Mouse (Mus musculus) ovary, postnatal 10 days (tissue): ENCODE results near the gene Prpf38b.
"Not testable (repeated sequence)": the region's sequence is repeated elsewhere in the genome, so short reads cannot be mapped to it uniquely, and the experiment has no call there.

Experiments
- DNase-seq: peaks from one replicate; pipeline ENCODE4 v3.0.0; 2022; ENCODE audit warnings: low spot score

Gene Prpf38b

DNA sequence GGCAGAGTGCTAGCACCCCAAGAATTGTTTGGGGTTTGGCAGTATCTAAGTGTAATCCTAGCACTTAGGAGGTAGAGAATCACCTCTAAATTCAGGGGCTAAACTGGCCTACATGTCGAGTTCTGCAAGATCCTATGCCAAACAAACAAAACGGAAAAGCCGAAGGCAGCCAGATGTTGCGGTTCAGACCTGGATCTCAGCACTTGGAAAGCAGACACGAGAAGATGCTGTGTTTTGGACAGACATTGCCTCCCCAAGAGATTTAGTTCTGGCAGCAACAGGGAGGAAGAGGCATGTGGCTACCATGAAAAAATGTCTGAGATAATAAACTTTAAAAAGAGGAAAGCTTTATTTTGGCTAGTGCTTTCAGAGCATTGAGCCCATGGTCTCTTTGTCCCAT lies 10.8 kb downstream of the Prpf38b start:
- DNase-seq: no peak

DNA sequence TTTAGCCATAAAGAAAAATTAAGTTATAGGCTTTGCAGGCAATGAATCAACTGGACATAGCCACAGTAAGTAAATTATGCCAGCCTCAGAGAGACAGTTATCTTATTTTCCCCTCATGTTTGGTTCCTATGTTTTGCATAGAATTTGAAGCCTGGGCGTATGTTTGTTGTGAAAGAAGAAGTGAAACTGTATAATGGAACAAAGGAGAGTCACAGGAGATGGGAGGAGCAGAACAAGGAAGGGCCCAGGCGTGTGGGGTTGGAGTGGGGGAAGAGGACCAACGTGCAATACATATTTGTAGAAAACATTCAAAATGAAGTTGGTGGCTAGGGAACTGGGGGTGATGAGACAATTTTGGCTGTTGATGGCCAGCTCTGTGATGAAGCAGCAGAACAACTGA lies 11.4 kb downstream of the Prpf38b start:
- DNase-seq: no peak

DNA sequence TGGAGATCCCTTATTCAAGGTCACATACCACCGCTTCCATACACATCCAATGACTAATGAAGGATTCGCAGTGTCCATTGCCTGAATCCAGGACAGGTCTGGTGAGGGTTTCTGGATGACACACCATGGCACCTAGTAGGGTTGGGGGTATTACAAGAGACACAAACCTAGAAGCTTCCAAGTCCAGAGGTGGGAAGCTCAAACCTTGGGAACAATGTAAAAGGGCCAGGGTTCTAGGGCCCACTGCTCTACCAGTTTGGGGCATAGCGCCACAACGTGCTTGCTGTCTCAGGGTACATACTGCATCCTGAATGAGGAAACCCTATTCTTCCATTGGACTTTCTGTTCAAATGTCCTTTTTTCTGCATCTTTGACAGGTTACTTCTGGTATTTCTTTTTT lies 12.9 kb downstream of the Prpf38b start:
- no peak for DNase-seq

DNA sequence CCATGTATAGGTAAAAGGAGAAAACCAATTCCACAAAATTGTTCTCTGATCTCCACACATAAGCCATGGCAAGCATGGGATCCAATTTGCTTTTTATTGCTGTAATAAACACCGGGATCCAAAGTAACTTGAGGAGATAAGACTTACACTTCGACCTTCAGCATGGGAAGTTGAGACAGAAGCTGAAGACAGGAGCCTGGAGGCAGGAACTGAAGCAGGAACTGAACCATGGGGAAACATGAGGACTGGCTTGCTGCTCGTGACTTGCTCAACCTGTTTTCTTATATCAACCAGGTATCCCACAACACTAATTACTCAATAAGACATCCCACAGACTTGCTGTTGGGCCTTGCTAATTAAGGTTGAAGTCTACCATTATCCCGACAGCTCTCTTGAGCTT lies 18.6 kb downstream of the Prpf38b start:
- no peak for DNase-seq

DNA sequence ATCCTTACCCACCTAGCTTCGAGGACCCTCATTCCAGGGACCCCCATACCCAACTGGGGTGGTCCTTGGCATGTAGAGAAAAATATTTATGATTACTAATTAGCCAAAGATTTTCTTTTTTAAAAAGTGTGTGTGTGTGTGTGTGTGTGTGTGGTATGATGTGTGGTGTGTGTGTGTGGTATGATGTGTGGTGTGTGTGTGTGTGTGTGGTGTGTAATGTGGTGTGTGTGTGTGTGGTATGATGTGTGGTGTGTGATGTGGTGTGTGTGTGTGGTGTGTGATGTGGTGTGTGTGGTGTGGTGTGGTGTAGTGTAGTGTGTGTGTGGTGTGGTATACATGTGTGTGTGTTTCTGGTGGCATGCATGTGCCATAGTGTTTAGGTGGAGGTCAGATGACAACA lies 19.4 kb downstream of the Prpf38b start:
- no peak for DNase-seq

DNA sequence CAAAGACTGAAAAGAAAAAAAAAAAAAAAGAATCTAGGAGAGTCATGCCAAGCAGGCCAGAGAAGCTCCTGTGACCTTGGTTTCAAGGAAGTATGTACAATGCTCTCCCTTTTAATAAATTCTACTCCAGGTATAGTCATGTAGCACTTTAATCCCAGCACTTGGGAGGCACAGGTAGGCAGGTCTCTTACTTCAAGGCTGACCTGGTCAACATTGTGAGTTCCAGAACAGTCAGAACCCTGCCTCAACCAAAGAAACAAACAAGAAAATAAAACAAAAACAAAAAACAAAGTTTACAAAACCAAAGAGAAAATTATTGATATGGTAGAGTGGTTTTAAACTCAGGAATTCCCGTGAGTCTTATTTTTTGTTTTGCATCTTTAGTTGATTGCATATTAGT lies 21.6 kb downstream of the Prpf38b start, which contains the start of gene Fndc7:
Fndc7 (minus strand) TSS at position 101 of the 400 bp plus-strand sequence.
- DNase-seq: no peak

DNA sequence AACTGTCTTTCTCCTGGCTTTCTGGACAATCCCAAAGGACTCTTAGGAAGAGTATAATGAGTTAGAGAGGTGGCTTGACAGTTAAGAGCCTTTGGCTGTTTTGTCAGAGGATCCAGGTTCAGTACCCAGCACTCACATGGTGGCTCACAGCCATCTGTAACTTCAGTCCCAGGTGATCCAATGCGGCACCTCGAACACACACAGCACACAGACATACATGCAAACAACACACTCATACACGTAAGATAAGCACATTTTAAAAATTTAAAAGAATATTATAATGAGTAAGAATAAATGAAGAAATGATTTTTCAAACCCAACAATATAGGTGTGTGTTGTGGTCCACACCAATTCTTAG lies 23.9 kb downstream of the Prpf38b start:
- no peak for DNase-seq

DNA sequence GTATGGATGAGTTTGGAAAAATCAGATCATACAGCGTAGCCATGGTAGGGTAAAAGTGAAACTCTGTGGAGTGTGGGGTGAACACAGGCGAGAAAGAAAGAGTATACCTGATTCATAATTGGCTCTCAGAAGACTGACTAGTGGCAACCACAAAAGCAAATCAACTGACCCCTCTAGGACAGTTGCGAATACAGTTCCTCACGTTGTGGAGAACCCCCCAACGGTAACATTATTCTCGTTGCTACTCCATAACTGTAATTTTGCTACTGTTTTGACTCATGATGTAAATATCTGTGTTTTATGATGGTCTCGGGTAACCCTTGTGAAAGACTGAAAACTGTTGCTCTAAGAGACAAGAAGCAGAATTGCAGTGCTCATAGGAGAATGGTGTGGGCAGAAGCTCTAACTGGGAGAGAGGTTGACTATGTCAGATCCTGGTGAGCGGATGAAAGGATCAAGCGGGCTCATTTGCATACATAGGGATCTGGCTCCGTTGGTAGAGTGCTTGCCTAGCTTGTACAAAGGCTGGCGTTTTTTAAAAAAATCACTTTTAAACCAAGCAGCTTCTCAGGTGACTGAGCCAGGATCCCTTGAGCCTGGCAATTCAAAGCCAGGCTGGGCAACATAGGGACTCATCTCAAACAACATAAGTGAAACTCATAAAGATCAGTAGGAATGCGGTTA lies 24.5 kb downstream of the Prpf38b start:
- DNase-seq: no peak

DNA sequence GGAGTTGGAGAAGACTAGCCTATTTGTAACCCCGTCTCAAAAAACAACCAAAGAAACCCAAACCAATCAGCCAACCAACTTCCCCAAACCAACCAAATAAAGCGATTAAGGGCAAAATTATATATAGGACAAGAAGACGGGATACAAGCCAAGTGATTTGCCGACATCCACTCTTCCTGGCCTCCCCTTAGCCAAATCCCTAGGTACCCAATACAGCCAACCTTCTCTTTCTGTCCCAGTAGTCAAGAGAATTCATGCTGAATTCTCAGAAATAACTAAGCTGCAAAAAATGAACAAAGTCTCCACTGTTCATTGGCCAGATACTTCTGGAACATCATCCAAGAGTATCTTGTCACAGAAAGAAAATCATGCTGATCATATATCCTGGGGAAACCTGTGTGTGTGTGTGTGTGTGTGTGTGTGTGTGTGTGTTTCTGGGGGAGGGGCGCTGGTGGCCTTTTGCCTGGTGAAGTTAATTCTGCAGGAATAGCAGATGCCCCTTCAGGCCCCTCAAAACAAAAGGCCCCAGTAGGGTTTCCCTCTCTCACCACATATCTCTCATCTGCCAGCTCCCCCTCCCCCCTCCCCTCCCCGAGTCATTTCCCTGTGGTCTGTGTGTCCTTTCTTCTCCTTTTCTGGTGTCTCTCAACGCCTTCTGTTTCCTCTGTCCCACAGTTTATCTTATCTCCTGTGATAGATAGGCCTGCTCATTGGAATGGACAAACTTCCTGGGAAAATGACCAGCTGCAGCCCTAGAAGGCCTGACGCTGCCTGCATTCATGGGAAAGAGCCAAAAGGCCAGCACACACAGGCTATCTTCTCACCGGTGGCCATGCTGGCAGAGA lies 25.6 kb downstream of the Prpf38b start:
- DNase-seq: no peak

DNA sequence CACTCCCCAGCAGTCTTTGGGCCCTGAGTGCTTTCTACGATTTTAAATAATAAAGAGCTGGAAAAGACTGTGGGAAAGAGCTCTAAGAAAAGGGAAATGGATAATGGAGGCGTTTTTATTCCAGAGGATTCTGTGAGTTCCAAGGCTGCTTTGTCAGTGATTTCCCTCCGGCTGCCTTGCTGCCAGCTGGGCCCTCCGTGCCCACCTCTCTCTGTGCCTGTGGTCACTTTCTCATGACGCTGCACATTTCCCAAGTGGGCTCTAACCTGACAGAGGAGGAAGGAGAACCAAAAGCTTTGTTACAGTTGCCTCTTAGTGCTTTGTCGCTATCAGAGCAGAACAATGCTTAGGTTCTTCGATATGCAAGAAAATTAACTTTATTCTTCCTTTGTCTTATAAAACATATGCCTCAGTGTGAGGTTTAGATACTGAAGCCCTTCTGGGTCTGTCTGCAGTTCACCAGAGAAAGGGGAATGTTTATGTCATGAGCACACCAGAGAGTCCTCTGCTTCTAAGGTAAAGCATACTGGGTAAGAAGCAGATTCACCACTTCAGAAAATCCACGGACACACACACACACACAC lies 26.7 kb downstream of the Prpf38b start:
- no peak for DNase-seq

DNA sequence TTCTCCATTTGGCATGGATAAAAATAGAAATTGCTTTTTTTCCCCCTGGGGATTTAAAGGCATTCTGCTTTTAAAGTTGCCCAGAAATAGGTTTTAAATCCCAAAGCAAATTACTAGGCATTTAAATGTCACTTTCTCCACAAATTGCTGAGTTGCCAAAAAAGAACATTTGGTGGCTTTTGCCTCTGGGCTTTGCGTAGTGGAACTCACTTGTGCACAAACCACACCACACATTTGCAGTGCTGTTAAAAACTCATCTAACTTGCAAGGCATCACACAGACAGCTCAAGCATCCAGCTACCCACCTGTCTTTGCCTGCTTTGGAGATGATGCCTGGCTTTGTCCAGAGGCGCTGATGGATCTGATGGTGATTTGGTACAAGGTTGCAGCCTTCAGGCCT lies 28.5 kb downstream of the Prpf38b start:
- DNase-seq: no peak

DNA sequence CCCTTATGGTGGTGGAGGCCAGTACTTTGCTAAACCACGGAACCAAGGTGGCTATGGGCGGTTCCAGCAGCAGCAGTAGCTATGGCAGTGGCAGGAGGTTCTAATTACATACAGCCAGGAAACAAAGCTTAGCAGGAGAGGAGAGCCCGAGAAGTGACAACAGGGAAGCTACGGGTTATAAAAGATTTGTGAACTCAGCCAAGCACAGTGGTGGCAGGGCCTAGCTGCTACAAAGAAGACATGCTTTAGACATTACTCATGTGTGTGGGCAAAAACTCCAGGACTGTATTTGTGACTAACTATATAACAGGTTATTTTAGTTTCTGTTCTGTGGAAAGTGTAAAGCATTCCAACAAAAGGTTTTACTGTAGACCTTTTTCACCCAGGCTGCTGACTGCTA lies 29.7 kb downstream of the Prpf38b start:
- not testable (repeated sequence) for DNase-seq

DNA sequence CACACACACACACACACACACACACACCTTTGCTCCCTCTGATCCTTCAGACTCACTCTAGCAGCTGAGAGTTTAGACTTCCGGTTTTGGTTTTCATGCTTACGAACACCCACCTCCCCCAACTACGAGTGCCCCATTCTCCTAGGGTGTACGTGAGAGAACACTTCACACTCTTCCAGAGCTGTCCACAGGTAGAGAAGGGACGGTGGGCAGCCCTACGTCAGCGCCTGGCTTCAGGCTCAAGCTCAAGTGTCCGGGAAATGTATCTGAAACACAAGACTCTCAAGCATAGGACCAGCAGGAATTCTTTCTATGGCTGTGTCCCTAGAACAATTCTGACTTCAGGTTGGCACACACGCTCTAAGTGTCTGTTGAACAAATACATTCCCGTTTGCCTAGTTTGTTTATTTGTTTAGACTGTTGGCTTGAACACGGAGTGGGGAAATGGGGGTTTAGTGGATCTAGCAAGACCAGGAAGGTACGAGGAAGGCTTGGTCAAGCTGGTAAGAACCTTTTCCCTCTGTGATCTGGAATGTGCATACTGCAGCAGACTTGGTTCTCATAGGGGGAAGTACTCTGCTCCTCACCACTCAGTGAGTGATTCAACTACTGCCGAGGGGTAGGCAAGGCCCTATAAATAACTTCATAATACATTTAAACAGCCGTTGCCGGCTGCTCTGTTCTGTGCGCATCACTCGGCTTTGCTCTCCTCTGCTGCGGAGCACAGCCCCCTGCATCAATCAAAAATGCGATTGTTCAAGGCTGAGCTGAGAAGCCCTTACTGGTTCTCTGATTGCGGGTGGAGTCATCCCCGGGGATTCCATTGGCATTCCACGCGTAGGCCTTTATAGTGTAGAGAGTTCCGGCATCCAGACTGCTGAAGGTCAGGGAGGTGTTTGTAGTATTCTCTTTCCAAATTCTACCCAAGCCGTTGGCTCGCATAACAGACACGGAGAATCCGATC lies 30.7 kb downstream of the Prpf38b start:
- no peak for DNase-seq

DNA sequence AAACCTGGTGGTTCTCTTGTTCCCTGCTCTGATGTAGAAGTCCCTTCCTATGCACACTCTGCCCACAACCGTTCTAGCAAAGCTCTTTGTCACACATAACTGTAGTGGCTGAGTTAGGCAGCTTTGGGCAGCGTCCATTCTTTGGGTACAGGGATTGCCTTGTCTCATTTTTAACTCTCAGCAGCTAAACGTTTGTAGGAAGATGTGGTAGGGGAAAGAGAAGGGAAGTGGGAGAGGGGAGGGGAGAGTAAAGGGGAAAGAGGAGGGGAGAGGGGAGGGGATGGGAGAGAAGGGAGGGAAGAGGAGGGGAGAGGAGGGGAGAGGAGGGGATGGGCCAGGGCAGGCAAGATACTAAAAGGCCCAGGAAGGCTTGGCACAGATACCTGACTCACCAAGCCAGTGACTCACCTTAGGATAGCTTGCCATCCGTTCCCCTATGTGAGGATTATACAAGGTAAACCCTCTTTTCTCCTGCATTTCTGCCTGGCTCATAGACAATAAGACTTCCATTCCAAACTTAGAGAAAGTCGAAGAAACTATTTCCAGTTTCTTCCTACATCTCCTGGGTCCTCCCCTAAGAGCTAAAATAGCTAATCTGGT lies 31.6 kb downstream of the Prpf38b start:
- DNase-seq: no peak

DNA sequence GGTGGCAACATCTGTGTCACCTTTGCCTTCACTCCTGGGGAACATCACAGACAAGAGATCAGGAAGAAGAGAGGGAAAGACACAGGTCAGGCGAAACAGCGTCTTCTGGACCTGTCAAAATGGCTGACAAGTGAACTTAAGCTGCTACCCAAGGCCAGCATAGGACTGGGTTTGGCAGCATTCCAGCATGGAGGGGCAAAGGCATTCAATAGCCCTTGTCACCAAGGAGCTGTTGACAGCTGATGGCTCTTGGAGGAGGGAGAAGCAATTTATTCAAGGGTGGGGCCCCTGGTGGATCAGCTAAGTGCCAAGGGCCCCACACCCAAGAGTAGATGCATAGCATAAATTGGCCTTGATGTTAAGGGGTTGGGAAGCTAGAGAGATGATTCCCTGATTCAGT lies 32.4 kb downstream of the Prpf38b start:
- DNase-seq: no peak

DNA sequence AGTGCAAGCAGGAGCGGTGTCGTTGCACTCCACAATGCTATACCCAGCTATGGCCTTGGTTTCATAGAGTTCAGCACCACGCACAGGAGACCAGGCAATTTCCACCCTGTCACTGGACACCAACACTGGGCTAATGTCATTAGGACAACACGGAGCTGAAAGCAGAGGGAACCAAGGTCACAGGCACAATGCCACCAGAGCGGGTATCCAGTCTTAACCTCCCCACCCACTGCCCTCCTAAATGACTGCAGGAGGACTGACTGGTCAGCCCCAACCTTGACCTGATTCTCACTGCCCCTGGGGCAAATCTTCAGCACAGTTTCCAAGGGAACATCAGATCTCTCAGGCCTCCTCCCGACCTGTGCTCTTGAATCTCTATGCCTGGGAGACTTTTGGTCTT lies 40.9 kb downstream of the Prpf38b start:
- no peak for DNase-seq

DNA sequence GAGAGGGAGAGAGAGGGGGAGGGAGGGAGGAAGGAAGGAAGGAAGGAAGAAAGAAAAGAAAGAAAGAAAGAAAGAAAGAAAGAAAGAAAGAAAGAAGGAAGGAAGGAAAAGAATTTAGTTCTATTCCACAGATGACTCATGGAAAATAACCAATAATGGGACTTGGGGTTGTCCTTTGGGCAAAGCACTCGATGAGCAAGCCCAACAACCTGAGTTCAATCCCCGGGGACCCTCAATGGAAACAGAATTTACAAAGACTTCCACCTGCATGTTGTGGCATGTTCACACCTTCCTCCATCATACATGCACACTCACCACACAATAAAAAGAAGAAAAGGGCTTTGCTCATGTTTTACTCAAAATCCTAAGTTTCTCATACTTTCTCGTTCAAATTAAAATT lies 44.1 kb downstream of the Prpf38b start:
- no peak for DNase-seq

DNA sequence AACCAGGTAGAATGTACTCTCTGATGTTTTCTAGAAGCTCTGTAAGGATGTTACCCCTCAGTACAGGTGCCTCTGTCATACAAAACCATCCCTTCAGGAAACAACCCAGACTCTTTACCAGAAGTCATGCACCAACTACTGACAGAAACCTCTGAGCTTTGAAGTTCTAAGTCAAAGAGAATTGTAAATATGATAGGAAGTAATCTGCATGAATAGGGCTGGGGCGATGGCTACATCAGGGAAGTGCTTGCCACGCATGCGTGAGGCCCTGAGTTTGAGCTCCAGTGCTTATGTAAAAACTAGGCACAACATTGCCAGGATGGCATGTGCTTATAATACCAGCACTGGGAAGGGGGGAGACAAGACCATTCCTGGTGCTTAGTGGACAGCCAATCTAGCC lies 45.9 kb downstream of the Prpf38b start:
- no peak for DNase-seq

DNA sequence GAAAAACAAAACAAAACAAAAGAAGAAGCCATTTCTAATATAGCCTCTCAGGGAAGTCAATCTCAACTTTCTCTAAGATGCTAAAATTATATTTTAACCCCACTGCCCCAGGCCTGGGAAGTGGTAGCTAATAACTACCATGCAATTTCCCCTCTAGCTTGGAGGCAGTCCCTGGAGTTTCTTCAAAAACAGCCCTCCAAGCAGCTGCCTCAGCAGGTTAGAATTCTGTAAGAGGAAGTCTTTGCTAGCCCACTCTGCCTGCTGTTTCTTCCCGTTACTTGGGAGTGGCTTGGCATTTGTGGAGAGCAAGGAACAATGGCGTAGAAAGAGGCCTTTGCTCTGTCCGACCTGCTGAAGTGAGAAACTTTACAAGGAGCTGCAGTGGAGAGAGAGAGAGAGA lies 46.4 kb downstream of the Prpf38b start:
- no peak for DNase-seq

DNA sequence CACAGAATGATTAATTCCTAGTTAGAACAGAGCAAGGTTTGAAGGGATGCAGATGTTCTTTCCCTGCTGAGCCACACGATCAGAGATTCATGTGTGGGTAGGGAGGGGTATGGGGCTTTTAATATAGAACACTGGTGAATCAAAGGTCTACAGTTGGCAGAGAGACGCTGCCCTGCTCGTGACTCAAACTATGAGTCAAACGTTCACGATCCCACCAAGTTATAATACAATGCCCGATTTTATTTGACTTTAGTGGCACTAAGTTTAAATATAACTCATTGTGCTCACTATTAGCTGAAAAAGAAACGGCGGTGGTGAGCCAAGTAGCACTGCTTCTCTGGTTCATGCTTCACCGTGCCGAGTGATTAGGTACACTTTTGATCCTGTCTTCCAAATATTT lies 48.4 kb downstream of the Prpf38b start:
- DNase-seq: no peak

DNA sequence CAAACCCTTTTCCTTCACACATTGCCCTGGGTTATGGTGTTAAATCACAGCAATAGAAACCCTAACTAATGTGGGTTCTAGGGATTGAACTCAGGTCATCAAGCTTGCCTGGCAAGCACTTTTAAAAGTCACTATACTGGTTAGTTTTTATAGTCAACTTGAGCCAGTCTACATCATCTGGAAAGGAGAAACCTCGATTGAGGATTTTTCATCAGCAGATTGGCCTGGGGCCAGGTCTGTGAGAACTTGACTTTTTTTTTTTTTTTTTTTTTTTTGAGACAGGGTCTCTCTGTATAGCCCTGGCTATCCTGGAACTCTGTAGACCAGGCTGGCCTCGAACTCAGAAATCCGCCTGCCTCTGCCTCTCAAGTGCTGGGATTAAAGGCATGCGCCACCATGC lies 49.2 kb downstream of the Prpf38b start:
- DNase-seq: not testable (repeated sequence)

DNA sequence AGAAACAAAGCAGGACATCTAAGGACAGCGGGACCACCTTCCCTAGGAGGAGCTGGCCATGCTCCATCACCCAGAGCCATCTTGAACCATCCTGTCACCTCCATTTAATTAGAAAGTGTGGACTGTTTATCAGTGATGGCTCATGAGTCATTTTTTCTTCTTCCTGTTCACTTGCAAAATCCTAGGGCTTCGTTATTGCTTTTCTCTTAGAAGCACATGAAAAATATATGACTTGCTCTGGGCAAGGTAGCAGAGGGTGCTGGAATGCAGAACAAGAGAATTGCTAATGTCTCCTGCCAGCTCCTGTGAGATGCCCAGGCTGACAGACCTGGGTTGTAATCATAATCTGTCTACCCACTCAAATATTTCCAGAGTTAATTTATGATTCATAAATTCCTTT lies 50.7 kb downstream of the Prpf38b start:
- DNase-seq: no peak
